Mouse (Mus musculus) ES-CJ7 (cell line): Measurements from ENCODE around the gene Gm10974.

ENCODE experiments used
- DNase-seq: peaks from one replicate; pipeline ENCODE4 v3.0.0; 2011; ENCODE audit warnings: low read depth, low spot score

Gm10974 gene

GRCm38 (mm10) chr7:66405541-66405940 lies 39.8 kb downstream of the Gm10974 start:
- no peak for DNase-seq

DNA sequence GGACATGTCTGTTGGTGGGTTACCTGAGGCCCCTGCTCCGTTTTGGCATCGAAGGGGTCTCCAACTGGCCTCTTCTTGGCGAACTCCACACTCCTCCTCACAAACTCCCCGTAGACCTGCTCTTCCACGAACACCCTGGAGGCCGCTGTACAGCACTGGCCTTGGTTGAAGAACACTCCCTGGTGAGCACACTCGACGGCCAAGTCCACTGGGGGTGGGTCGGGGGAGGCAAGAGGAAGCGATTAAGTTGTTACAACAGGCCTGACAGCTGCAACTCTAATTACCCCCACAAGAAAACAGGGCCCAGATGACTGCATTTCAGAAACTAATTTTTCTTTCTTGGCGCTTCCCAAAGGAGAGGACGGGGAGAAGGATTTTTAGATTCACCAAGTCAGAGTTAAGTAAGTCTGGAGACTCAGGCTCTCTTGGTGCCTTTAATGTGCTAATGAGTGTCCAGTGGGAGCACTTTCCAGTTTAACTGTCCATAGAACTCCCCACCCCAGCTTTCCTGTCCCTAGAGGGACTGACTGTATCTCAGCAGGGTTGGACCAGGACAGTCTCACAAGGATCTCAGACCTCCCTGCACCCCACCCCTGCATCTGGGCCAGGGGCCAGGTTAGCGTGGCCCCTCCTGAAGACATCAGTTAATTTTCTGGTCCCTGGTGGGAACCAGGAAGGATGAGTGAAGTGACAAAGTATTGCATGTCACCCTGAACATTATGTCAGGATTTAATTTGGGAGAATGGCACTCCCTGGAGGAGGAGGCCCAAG lies 40.4 kb downstream of the Gm10974 start:
- no peak for DNase-seq

DNA sequence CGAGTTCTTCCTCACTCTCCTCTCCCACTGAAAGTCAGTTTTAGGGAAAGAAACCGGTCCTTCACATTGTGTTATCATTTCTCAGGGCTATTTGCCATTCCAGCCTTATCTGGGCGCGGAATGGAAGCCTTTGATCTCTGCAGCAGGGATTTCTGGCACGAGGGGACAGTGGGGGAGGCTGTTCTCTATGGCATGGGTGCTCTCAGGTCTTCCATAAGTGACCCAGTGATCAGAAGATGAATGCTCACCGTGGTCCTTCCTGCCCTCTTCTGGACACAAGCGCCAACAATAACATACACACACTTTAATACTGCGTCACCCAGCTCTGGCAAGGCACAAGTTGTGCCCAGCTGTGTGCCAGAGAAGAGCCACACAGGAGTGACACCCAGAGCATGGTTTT lies 41.3 kb downstream of the Gm10974 start:
- no peak for DNase-seq

GRCm38 (mm10) chr7:66409433-66409832 lies 43.7 kb downstream of the Gm10974 start:
- peak; percentile 55 for DNase-seq

- no peak for DNase-seq
These were observed 47.4 kb downstream of the Gm10974 start for GRCm38 (mm10) chr7:66413093-66413492.

- DNase-seq: no peak
These were observed 51.1 kb downstream of the Gm10974 start for GRCm38 (mm10) chr7:66416829-66417228.

- DNase-seq: no peak
These were observed 53.3 kb downstream of the Gm10974 start for GRCm38 (mm10) chr7:66418981-66419380.

GRCm38 (mm10) chr7:66421903-66422302 lies 56.2 kb downstream of the Gm10974 start:
- no peak for DNase-seq

DNA sequence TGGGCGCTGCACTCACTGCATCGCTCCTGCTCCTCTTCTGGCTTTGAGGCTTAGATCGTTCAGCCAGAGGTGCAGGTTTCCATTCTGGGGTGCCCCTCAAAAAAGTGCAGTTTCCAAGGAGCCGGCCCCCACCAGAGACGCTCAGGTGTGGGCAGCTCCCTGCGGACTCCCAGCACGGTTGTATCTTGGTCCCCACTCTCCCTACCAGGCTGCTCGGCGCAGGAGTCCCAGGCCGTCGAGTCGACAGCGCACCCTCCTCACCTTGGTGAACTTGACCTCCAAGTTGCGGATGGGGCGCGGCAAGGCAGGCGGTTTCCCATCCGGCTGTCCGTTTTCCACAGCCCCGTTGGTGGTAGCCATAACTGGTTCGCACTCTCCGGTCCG lies 61.3 kb downstream of the Gm10974 start:
- peak; percentile 49 for DNase-seq

DNA sequence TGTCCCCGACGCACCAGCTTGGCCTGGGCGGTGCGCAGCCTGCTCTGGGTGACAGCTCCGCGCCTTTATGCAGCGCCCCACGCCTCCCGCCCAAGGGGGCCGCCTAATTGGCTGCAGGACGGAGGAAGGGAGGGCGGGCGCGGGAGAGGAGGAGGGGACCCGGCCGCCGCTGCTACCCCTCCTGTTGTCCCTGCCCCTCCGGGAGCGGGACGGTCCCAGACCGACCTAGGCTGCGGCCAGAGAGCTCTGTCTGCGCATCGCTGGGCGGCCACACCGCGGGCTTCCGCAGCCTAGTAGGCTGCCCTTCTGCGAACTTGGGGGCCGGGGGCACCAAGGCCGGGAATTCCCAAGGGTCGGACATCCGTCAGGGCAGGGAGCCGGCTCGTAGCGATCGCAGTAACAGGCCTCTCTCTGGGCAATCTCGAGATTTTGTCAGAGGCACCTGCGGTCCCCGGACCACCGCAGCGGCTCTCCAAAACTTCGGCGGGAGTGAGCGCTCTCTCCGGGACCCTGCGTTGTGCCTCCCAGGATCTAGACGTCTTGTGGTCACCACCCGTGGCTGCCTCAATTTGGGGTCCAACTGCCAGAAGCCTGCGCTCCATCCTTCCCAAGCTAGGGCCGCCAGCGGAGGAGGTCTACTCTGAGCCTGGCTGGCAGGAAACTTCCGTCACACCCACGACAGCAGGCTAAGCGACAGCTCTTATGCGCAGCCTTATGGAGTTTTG lies 61.9 kb downstream of the Gm10974 start, which contains the start of gene Aldh1a3:
Gene Aldh1a3, minus strand, starts transcription at position 81 of the 725 bp plus-strand sequence.
- DNase-seq: no peak

- DNase-seq: peak; percentile 50
These were observed 68.8 kb downstream of the Gm10974 start for GRCm38 (mm10) chr7:66434453-66434935.
